Mouse (Mus musculus) testis, adult 2 months (tissue): Measurements from ENCODE around the gene Olfr5. TPM values are rescaled to one million over a fixed set of nuclear protein-coding genes. Genes with fewer than 3 reads are reported as not detected.
A peak's percentile ranks its signal among the peaks of the same experiment; 100 is the strongest.

Source experiments
- H3K27ac ChIP-seq: fragments of 200-500 bp; 2 replicates; pipeline ENCODE4 v1.5.1; 2012; ENCODE audit warnings: low read depth, low read length; ENCODE audit not compliant: control insufficient read depth, insufficient read depth
- H3K27me3 ChIP-seq: fragments of 200-500 bp; 2 replicates; pipeline ENCODE4 v1.6.1; 2012; ENCODE audit warnings: mild to moderate bottlenecking, low read length, moderate library complexity; ENCODE audit not compliant: control insufficient read depth, insufficient read depth
- H3K36me3 ChIP-seq: fragments of 200-500 bp; 2 replicates; pipeline ENCODE4 v1.6.1; 2012; ENCODE audit warnings: mild to moderate bottlenecking, low read length; ENCODE audit not compliant: control insufficient read depth, insufficient read depth
- H3K4me1 ChIP-seq: fragments of 200-500 bp; 2 replicates; pipeline ENCODE4 v1.6.1; 2012; ENCODE audit warnings: low read length; ENCODE audit not compliant: control insufficient read depth, insufficient read depth
- H3K4me3 ChIP-seq: fragments of 200-500 bp; 2 replicates; pipeline ENCODE4 v1.5.1; 2012; ENCODE audit warnings: low read depth, mild to moderate bottlenecking, low read length, moderate library complexity, mixed read lengths; ENCODE audit not compliant: control insufficient read depth
- CTCF ChIP-seq: fragments of 200-500 bp; IDR thresholded peaks from 2 replicates; pipeline ENCODE4 v1.5.1; 2012; ENCODE audit warnings: low read depth, mild to moderate bottlenecking, inconsistent platforms, low read length, moderate library complexity; ENCODE audit not compliant: control insufficient read depth, insufficient read depth, insufficient replicate concordance
- POLR2A ChIP-seq: fragments of 200-500 bp; IDR thresholded peaks from 2 replicates; pipeline ENCODE4 v1.6.1; 2012; ENCODE audit warnings: low read depth, mild to moderate bottlenecking, inconsistent platforms, low read length, moderate library complexity; ENCODE audit not compliant: control insufficient read depth
- polyA plus RNA-seq: library from polyadenylated mRNA; depleted of rRNA; stranded (reverse); fragments of >200 nt; gene quantifications from 2 replicates; pipeline ENCODE4 v1.2.3, GENCODE M21; 2012

Gene Olfr5
- polyA plus RNA-seq, 1 experiment, result 0.16 TPM

DNA sequence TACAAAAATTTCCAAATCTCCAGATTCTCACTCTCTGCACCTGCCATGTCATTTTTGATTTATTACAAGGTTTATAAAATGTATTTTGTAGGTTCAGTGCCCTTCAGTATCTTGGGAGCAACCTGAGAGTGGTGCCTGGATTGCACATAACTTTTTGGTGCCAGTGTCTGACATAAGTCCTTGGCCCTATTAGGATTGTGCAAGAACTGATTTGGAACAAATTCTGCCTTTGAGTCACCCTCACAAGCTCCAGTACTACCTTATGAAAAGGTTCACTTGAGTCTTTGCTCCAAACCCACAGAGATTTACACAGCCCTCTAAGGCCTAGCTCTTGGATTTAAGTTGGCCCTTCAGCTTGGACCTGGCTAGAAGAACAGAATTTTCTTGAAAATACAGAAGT is 19.8 kb downstream of the Olfr5 start, which contains the start of gene Olfr1346:
Olfr1346 (plus strand) TSS at position 151 of the 400 bp plus-strand sequence.
- no peak for TF ChIP-seq CTCF
- TF ChIP-seq POLR2A, result no peak
- Histone ChIP-seq H3K27me3 (no peaks in the 10 kb centered on the region), H3K27ac (no peak within 1 kb of the TSS), H3K4me1 (no peaks in the 10 kb centered on the region), H3K4me3 (no peak within 1 kb of the TSS), H3K36me3 (no peaks in the 10 kb centered on the region)

GRCm38 (mm10) chr7:6456399-6456798 is 30.3 kb downstream of the Olfr5 start:
- Histone ChIP-seq H3K27ac (no peak overlapping the region), H3K4me1 (no peaks in the 10 kb centered on the region)
- TF ChIP-seq POLR2A (no peak), CTCF (no peak)

DNA sequence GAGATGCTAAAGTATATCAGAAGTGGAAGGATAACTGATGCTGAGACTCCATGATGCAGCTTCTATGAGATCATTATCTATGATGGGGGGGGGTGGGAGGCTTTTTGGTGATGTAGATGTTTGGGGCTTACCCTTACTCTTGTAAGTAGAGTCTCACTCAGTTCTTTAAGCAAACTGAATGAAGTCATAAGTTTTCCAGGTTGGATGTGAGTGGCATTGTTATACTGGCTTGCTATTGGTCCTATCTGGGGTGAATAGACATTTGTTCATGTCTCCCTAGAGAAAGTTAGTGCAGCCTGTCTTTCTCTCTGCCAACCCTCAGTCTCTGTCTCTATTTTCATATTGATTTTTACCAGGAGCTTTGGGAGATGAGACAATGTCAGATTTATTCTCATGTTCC is 30.9 kb downstream of the Olfr5 start, which contains the start of gene Olfr1336:
Olfr1336 (plus strand) TSS at position 301 of the 400 bp plus-strand sequence.
- Histone ChIP-seq H3K36me3 (no peaks in the 10 kb centered on the region), H3K4me3 (no peak within 1 kb of the TSS), H3K27me3 (no peaks in the 10 kb centered on the region), H3K27ac (no peak within 1 kb of the TSS), H3K4me1 (no peaks in the 10 kb centered on the region)
- TF ChIP-seq CTCF (no peak), POLR2A (no peak)

More at GRCm38 (mm10) chr7:6456399-6456798, 30.3 kb downstream of the Olfr5 start:
- Histone ChIP-seq H3K4me3 (no peak overlapping the region), H3K36me3 (no peaks in the 10 kb centered on the region), H3K27me3 (no peaks in the 10 kb centered on the region)

- Histone ChIP-seq H3K36me3 (no peaks in the 10 kb centered on the region), H3K27me3 (no peaks in the 10 kb centered on the region), H3K27ac (no peak overlapping the region), H3K4me1 (no peaks in the 10 kb centered on the region), H3K4me3 (no peak overlapping the region)
- TF ChIP-seq POLR2A (no peak), CTCF (no peak)
These were observed 39.0 kb downstream of the Olfr5 start for GRCm38 (mm10) chr7:6447771-6448170.

DNA sequence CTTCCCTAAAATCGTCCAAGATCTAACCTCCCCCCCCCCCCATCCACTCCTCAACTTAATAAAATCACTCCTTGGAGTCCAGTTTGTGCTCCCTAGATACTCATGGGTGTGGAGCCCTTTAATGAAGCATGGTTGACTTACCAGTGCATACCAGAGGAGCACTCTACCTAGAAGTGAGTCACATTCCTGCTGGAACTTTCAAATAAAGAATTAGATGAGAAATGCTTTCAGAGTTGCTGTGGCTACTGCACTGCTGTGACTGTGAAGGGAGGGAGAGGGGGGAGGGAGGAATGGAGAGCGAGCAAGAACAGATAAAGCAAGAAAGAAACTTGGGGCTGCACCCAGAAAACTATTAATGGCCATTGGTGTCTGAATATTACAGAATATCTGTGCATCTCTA is 45.6 kb downstream of the Olfr5 start:
- no peak for TF ChIP-seq CTCF
- TF ChIP-seq POLR2A, result no peak
- no peaks in the 10 kb centered on the region for H3K36me3 ChIP-seq
- H3K4me1 ChIP-seq, result peaks cover 5% of the 10 kb centered on the region
- no peak overlapping the region for H3K27ac ChIP-seq
- H3K4me3 ChIP-seq, result no peak overlapping the region
- no peaks in the 10 kb centered on the region for H3K27me3 ChIP-seq

- Histone ChIP-seq H3K4me1 (peaks cover 10% of the 10 kb centered on the region), H3K27ac (no peak within 1 kb of the TSS), H3K4me3 (no peak within 1 kb of the TSS), H3K27me3 (no peaks in the 10 kb centered on the region), H3K36me3 (no peaks in the 10 kb centered on the region)
- TF ChIP-seq CTCF, result no peak
- no peak for TF ChIP-seq POLR2A
These were observed 48.4 kb downstream of the Olfr5 start, which contains the start of gene Olfr1344 for GRCm38 (mm10) chr7:6438388-6438787. Gene Olfr1344 (plus strand): TSS chr7:6438688.

DNA sequence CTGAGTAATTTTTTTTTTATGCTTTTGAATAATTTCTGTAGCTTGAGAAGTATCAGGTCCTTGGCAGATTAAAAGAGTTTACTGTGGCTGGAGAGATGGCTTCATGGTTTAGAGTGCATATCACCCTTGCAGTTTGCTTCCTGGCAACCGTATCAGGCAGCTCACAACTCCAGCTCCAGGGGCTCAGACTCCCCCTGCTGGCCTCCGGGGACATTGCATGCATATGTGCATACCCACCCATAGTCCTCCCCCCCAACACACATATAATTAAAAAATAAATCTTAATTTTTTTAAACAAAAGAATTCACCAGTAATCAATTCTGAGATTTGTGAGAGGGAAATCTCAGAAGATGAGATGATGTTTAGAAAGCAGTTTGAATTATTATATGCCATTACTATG is 56.4 kb downstream of the Olfr5 start:
- Histone ChIP-seq H3K36me3 (no peaks in the 10 kb centered on the region; the same call in 1 of the 2 replicates), H3K4me3 (no peak overlapping the region), H3K4me1 (peaks cover 4% of the 10 kb centered on the region), H3K27ac (no peak overlapping the region), H3K27me3 (no peaks in the 10 kb centered on the region)
- TF ChIP-seq POLR2A (no peak), CTCF (peak; percentile 81)
